Mouse (Mus musculus) adipocyte (in vitro differentiated cells): ENCODE measurements around the gene Cep131.

Experiments
- DNase-seq: peaks from one replicate; pipeline ENCODE4 v3.0.0-alpha.2; 2016; ENCODE audit warnings: low spot score

Cep131 gene

GRCm38 (mm10) chr11:120051124-120051811, 35.4 kb downstream of the Cep131 start:
- no peak for DNase-seq

- DNase-seq: no peak
Measured at GRCm38 (mm10) chr11:120049067-120049466, 37.6 kb downstream of the Cep131 start.

GRCm38 (mm10) chr11:120048252-120048556, 38.4 kb downstream of the Cep131 start:
- DNase-seq: no peak

- DNase-seq: no peak
Measured at GRCm38 (mm10) chr11:120047531-120048251, 38.9 kb downstream of the Cep131 start.

- DNase-seq: no peak
Measured at GRCm38 (mm10) chr11:120046553-120047191, 40.0 kb downstream of the Cep131 start, which contains the start of gene Aatk. Gene Aatk, minus strand, starts transcription at chr11:120047167.

- no peak for DNase-seq
Measured at GRCm38 (mm10) chr11:120045839-120046552, 40.6 kb downstream of the Cep131 start.

- no peak for DNase-seq
Measured at GRCm38 (mm10) chr11:120045341-120045740, 41.3 kb downstream of the Cep131 start.

- no peak for DNase-seq
Measured at GRCm38 (mm10) chr11:120042141-120042838, 44.3 kb downstream of the Cep131 start.

GRCm38 (mm10) chr11:120041191-120042123, 45.2 kb downstream of the Cep131 start:
- DNase-seq: no peak

- no peak for DNase-seq
Measured at GRCm38 (mm10) chr11:120040440-120040839, 46.2 kb downstream of the Cep131 start.

GRCm38 (mm10) chr11:120039581-120039980, 47.0 kb downstream of the Cep131 start:
- DNase-seq: no peak

GRCm38 (mm10) chr11:120034762-120035161, 51.9 kb downstream of the Cep131 start:
- no peak for DNase-seq

- no peak for DNase-seq
Measured at GRCm38 (mm10) chr11:120034306-120034705, 52.3 kb downstream of the Cep131 start.

- no peak for DNase-seq
Measured at GRCm38 (mm10) chr11:120033473-120033872, 53.2 kb downstream of the Cep131 start.

GRCm38 (mm10) chr11:120032052-120032451, 54.6 kb downstream of the Cep131 start:
- DNase-seq: no peak

GRCm38 (mm10) chr11:120030145-120030901, 56.3 kb downstream of the Cep131 start:
- no peak for DNase-seq

GRCm38 (mm10) chr11:120029431-120030144, 57.0 kb downstream of the Cep131 start:
- DNase-seq: no peak

GRCm38 (mm10) chr11:120028319-120029092, 58.1 kb downstream of the Cep131 start:
- DNase-seq: no peak

GRCm38 (mm10) chr11:120026941-120027340, 59.7 kb downstream of the Cep131 start:
- no peak for DNase-seq
